Mouse (Mus musculus) spleen, adult 2 months (tissue): Measurements from ENCODE around the gene Olfr1291-ps1.

ENCODE experiments used
- CTCF ChIP-seq: fragments of 200-500 bp; IDR thresholded peaks from 2 replicates; pipeline ENCODE4 v1.5.1; 2011; ENCODE audit warnings: mild to moderate bottlenecking, inconsistent platforms; ENCODE audit not compliant: insufficient read depth, insufficient read length, insufficient replicate concordance; ENCODE audit errors: extremely low read depth
- POLR2A ChIP-seq: fragments of 200-500 bp; IDR thresholded peaks from 2 replicates; pipeline ENCODE4 v1.6.1; 2011; ENCODE audit warnings: low read depth, low read length, inconsistent platforms

- TF ChIP-seq CTCF (no peak), POLR2A (no peak)
These were observed 3.3 kb upstream of the Olfr1291-ps1 start, which contains the start of gene Olfr1290 for GRCm38 (mm10) chr2:111493729-111494128.
